Mouse (Mus musculus) effector memory CD4-positive, alpha-beta T cell, adult 5 months (primary cell): ENCODE measurements around the gene Ehf. TPM values are rescaled to one million over a fixed set of nuclear protein-coding genes. Genes with fewer than 3 reads are reported as not detected.

Experiments
- polyA plus RNA-seq: library from polyadenylated mRNA; unstranded; fragments of 100-300 nt; shearing (Covaris generic); gene quantifications from one replicate; pipeline ENCODE4 v1.2.1, GENCODE M21; 2017

The Ehf gene
- not detected for polyA plus RNA-seq

GRCm38 (mm10) chr2:103303132-103303531 is at the start of gene Ehf:
Ehf (minus strand) TSS chr2:103303278.

Other genes starting within 250 kb of the Ehf start
- gene Pdhx, start 229.8 kb downstream of the Ehf start, polyA plus RNA-seq = 12.9 TPM
- gene Apip, start 229.6 kb downstream of the Ehf start, polyA plus RNA-seq = 12.1 TPM
- gene Elf5, start 108.4 kb upstream of the Ehf start, polyA plus RNA-seq = not detected
- 59.8 TPM for gene Cat, start 181.9 kb upstream of the Ehf start, polyA plus RNA-seq